Mouse (Mus musculus): ENCODE data around the gene Fndc8. TPM values are rescaled to one million over a fixed set of nuclear protein-coding genes. Genes with fewer than 3 reads are reported as not detected.
"Not testable (repeated sequence)": the region's sequence is repeated elsewhere in the genome, so short reads cannot be mapped to it uniquely, and the experiment has no call there.

The Fndc8 gene
- polyA plus RNA-seq, 1 experiment from 2014 or later, result 0.18 TPM

- not testable (repeated sequence) for ATAC-seq; H3K4me1 ChIP-seq (ENCODE audit: control insufficient read depth, insufficient read depth, low read length); H3K9me3 ChIP-seq (replicated peaks; ENCODE audit: control insufficient read depth, low read length); H3K27ac ChIP-seq (ENCODE audit: low read depth, low read length); H3K36me3 ChIP-seq (ENCODE audit: control insufficient read depth, insufficient read depth, low read length)
- H3K9ac ChIP-seq (ENCODE audit: low read length), result peak overlapping the region; percentile 41
- H3K27me3 ChIP-seq (replicated peaks; ENCODE audit: control insufficient read depth, insufficient read depth, low read length), result peaks cover 49% of the 10 kb centered on the region
- peak overlapping the region; percentile 44 for H3K4me3 ChIP-seq (ENCODE audit: low read depth, low read length)
- peak; percentile 22 for DNase-seq (ENCODE audit: low spot score)
- H3K4me2 ChIP-seq (ENCODE audit: low read length), result peak overlapping the region; percentile 93
- WGBS, result under 1% methylated on average over 106 of the region's 119 CpGs
These were observed 39.9 kb downstream of the Fndc8 start for GRCm38 (mm10) chr11:82931671-82932450.

- Histone ChIP-seq H3K36me3 (ENCODE audit: control insufficient read depth, insufficient read depth, low read length) (no peaks in the 10 kb centered on the region), H3K4me1 (ENCODE audit: control insufficient read depth, insufficient read depth, low read length) (peaks cover 4% of the 10 kb centered on the region; the same call in 1 of the 2 replicates), H3K9ac (ENCODE audit: low read length) (peak overlapping the region; percentile 50), H3K4me2 (ENCODE audit: low read length) (peak overlapping the region; percentile 93), H3K27ac (ENCODE audit: low read depth, low read length) (no peak overlapping the region), H3K27me3 (replicated peaks; ENCODE audit: control insufficient read depth, insufficient read depth, low read length) (peaks cover 47% of the 10 kb centered on the region), H3K9me3 (replicated peaks; ENCODE audit: control insufficient read depth, low read length) (no peaks in the 10 kb centered on the region), H3K4me3 (ENCODE audit: low read depth, low read length) (peak overlapping the region; percentile 44)
- DNase-seq (ENCODE audit: low spot score) (no peak), ATAC-seq (no peak)
- under 1% methylated on average over 28 of the region's 29 CpGs for WGBS
These were observed 41.3 kb downstream of the Fndc8 start for GRCm38 (mm10) chr11:82933186-82933585.

GRCm38 (mm10) chr11:82943336-82943735, 51.4 kb downstream of the Fndc8 start:
- ATAC-seq (no peak), DNase-seq (ENCODE audit: low spot score) (no peak)
- Histone ChIP-seq H3K4me1 (ENCODE audit: control insufficient read depth, insufficient read depth, low read length) (no peaks in the 10 kb centered on the region), H3K4me2 (ENCODE audit: low read length) (no peak overlapping the region), H3K36me3 (ENCODE audit: control insufficient read depth, insufficient read depth, low read length) (no peaks in the 10 kb centered on the region), H3K4me3 (ENCODE audit: low read depth, low read length) (no peak overlapping the region), H3K9ac (ENCODE audit: low read length) (no peak overlapping the region), H3K9me3 (replicated peaks; ENCODE audit: control insufficient read depth, low read length) (no peaks in the 10 kb centered on the region), H3K27me3 (replicated peaks; ENCODE audit: control insufficient read depth, insufficient read depth, low read length) (no peaks in the 10 kb centered on the region), H3K27ac (ENCODE audit: low read depth, low read length) (no peak overlapping the region)
- WGBS, result 77% methylated on average over 6 of the region's 6 CpGs

GRCm38 (mm10) chr11:82945636-82946035, 53.7 kb downstream of the Fndc8 start:
- WGBS, result 76% methylated on average over 2 of the region's 2 CpGs
- H3K4me3 ChIP-seq (ENCODE audit: low read depth, low read length), result no peak overlapping the region
- no peaks in the 10 kb centered on the region for H3K36me3 ChIP-seq (ENCODE audit: control insufficient read depth, insufficient read depth, low read length)

GRCm38 (mm10) chr11:82947457-82947856, 55.5 kb downstream of the Fndc8 start:
- Histone ChIP-seq H3K27ac (ENCODE audit: low read depth, low read length) (no peak overlapping the region), H3K4me2 (ENCODE audit: low read length) (no peak overlapping the region), H3K36me3 (ENCODE audit: control insufficient read depth, insufficient read depth, low read length) (no peaks in the 10 kb centered on the region), H3K9me3 (replicated peaks; ENCODE audit: control insufficient read depth, low read length) (no peaks in the 10 kb centered on the region), H3K27me3 (replicated peaks; ENCODE audit: control insufficient read depth, insufficient read depth, low read length) (peaks cover 20% of the 10 kb centered on the region), H3K4me3 (ENCODE audit: low read depth, low read length) (no peak overlapping the region), H3K9ac (ENCODE audit: low read length) (no peak overlapping the region), H3K4me1 (ENCODE audit: control insufficient read depth, insufficient read depth, low read length) (no peaks in the 10 kb centered on the region)
- DNase-seq (ENCODE audit: low spot score), result no peak
- no peak for ATAC-seq
- 36% methylated on average over 4 of the region's 4 CpGs for WGBS

More at GRCm38 (mm10) chr11:82945636-82946035, 53.7 kb downstream of the Fndc8 start:
- ATAC-seq (no peak), DNase-seq (ENCODE audit: low spot score) (no peak)
- Histone ChIP-seq H3K4me1 (ENCODE audit: control insufficient read depth, insufficient read depth, low read length) (no peaks in the 10 kb centered on the region), H3K9me3 (replicated peaks; ENCODE audit: control insufficient read depth, low read length) (no peaks in the 10 kb centered on the region), H3K27ac (ENCODE audit: low read depth, low read length) (no peak overlapping the region), H3K27me3 (replicated peaks; ENCODE audit: control insufficient read depth, insufficient read depth, low read length) (peaks cover 3% of the 10 kb centered on the region), H3K9ac (ENCODE audit: low read length) (no peak overlapping the region), H3K4me2 (ENCODE audit: low read length) (no peak overlapping the region)

- H3K9ac ChIP-seq (ENCODE audit: low read length), result no peak overlapping the region
- no peaks in the 10 kb centered on the region for H3K9me3 ChIP-seq (replicated peaks; ENCODE audit: control insufficient read depth, low read length)
- no peaks in the 10 kb centered on the region for H3K4me1 ChIP-seq (ENCODE audit: control insufficient read depth, insufficient read depth, low read length)
- H3K36me3 ChIP-seq (ENCODE audit: control insufficient read depth, insufficient read depth, low read length), result no peaks in the 10 kb centered on the region
- whole genome bisulfite sequencing, result 85% methylated on average over 9 of the region's 9 CpGs
- peaks cover 34% of the 10 kb centered on the region for H3K27me3 ChIP-seq (replicated peaks; ENCODE audit: control insufficient read depth, insufficient read depth, low read length)
- H3K27ac ChIP-seq (ENCODE audit: low read depth, low read length), result no peak overlapping the region
- H3K4me3 ChIP-seq (ENCODE audit: low read depth, low read length), result no peak overlapping the region
- no peak overlapping the region for H3K4me2 ChIP-seq (ENCODE audit: low read length)
- DNase-seq (ENCODE audit: low spot score), result no peak
- no peak for ATAC-seq
These were observed 57.1 kb downstream of the Fndc8 start for GRCm38 (mm10) chr11:82949036-82949435.

Other genes starting within 250 kb of the Fndc8 start
- gene Cct6b, start 127.8 kb upstream of the Fndc8 start, polyA plus RNA-seq (2014; fragmentation: Nextera tagmentation; extraction: Ambion mirVana), result 0.22 and 0.27 TPM in 2 replicates
- gene Zfp830, start 127.8 kb upstream of the Fndc8 start, polyA plus RNA-seq (2014; fragmentation: Nextera tagmentation; extraction: Ambion mirVana), result 34.5 and 38.3 TPM in 2 replicates
- gene Lig3, start 111.0 kb upstream of the Fndc8 start, polyA plus RNA-seq (2014; fragmentation: Nextera tagmentation; extraction: Ambion mirVana), result 32.4 and 36.2 TPM in 2 replicates
- gene Rffl, start 20.9 kb upstream of the Fndc8 start, polyA plus RNA-seq (2014; fragmentation: Nextera tagmentation; extraction: Ambion mirVana), result 8.4 and 9.8 TPM in 2 replicates
- 14.2 and 16.8 TPM in 2 replicates for gene Rad51d, start 1.5 kb upstream of the Fndc8 start, polyA plus RNA-seq (2014; fragmentation: Nextera tagmentation; extraction: Ambion mirVana)
- 23.4 and 25.7 TPM in 2 replicates for gene Nle1, start 16.3 kb downstream of the Fndc8 start, polyA plus RNA-seq (2014; fragmentation: Nextera tagmentation; extraction: Ambion mirVana)
- gene Unc45b, start 18.4 kb downstream of the Fndc8 start, polyA plus RNA-seq (2014; fragmentation: Nextera tagmentation; extraction: Ambion mirVana), result 0.38 and 1.1 TPM in 2 replicates
- 0.41 and 0.52 TPM in 2 replicates for gene Slfn5, start 59.2 kb downstream of the Fndc8 start, polyA plus RNA-seq (2014; fragmentation: Nextera tagmentation; extraction: Ambion mirVana)
- gene Slfn9, start 99.7 kb downstream of the Fndc8 start, polyA plus RNA-seq (2014; fragmentation: Nextera tagmentation; extraction: Ambion mirVana), result 5.1 and 5.9 TPM in 2 replicates
- gene Slfn8, start 128.7 kb downstream of the Fndc8 start, polyA plus RNA-seq (2014; fragmentation: Nextera tagmentation; extraction: Ambion mirVana), result 0.13 and 0.30 TPM in 2 replicates
- 1.1 and 1.4 TPM in 2 replicates for gene Slfn2, start 173.0 kb downstream of the Fndc8 start, polyA plus RNA-seq (2014; fragmentation: Nextera tagmentation; extraction: Ambion mirVana)
- not detected in 2 replicates for gene Slfn1, start 224.7 kb downstream of the Fndc8 start, polyA plus RNA-seq (2014; fragmentation: Nextera tagmentation; extraction: Ambion mirVana)